ENCODE assay signal across 8 mouse cellular contexts in the genomic region with DNA sequence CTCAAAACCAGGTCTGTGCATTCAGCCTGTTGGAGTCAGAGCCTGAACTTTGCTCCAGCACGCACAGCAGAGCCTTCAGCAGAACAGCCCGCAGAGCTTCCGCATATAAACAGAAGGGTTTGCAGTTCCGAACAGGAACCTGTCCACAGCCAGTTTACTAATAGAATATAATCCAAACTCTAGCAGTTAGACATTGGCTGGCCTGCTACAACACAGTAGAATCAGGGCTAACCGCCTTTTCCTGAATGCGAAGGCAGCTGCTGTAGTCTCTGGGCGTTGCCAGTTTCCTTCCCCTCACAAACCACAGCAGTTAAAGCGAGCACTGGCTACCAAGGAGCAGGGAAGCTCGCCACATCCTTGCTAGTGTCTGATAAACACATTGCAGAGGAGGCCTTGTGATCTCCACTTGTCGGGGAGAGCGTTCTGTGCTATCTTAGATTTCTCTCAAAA. TPM values are rescaled to one million over a fixed set of nuclear protein-coding genes. Genes with fewer than 3 reads are reported as not detected.
A peak's percentile ranks its signal among the peaks of the same experiment; 100 is the strongest.
DNase-seq lines count a peak whose midpoint lies in the region; ATAC-seq lines count a peak whose summit lies in the region.

No protein-coding gene starts in this region.

- H3K4me3 ChIP-seq in midbrain, embryonic 10.5 days = no peak overlapping the region

- DNase-seq in 416B (ENCODE audit: low read depth) = peak; percentile 99
- DNase-seq in brain, adult 2 months (ENCODE audit: low read depth, low spot score) = peak; percentile 7
- peak; percentile 36 for DNase-seq in kidney, adult 9 months
- DNase-seq in Muller cell, postnatal 12 days (ENCODE audit: inconsistent ontology term) = no peak
- DNase-seq in ovary, postnatal 36 days (ENCODE audit: low spot score) = no peak
- DNase-seq in midbrain, embryonic 10.5 days (ENCODE audit: low spot score) = no peak
- no peak for DNase-seq in cerebellum, adult 9-11 months

- ATAC-seq in monocyte, adult 5-6 weeks (replicated peaks; ENCODE audit: insufficient number of reproducible peaks, low FRiP score, low TSS enrichment, poor library complexity, severe bottlenecking) = peak; percentile 90

- no peaks in the 10 kb centered on the region for H3K27me3 ChIP-seq in midbrain, embryonic 10.5 days (ENCODE audit: low read depth, poor library complexity, severe bottlenecking)

- peaks cover 10% of the 10 kb centered on the region for H3K4me1 ChIP-seq in midbrain, embryonic 10.5 days

- H3K36me3 ChIP-seq in midbrain, embryonic 10.5 days = no peaks in the 10 kb centered on the region

- no peaks in the 10 kb centered on the region for H3K9me3 ChIP-seq in midbrain, embryonic 10.5 days (replicated peaks)

- no peak overlapping the region for H3K27ac ChIP-seq in midbrain, embryonic 10.5 days (replicated peaks)

- WGBS in midbrain, embryonic 10.5 days = 87% methylated on average over 11 of the region's 11 CpGs

RNA-seq across cellular contexts. Expression of a gene that starts 39.4 kb away (rescaled TPM):
- 17.3 to 24.2 TPM (median 20.2 TPM) in 3 replicates for total RNA-seq in monocyte, adult 5-6 weeks (2017)
- polyA plus RNA-seq in midbrain, embryonic 10.5 days (2016; fragmentation: Nextera tagmentation; extraction: Ambion mirVana) = 42.6 and 48.8 TPM in 2 replicates

Comparison
In these comparisons a context has a peak if more than half of its experiments do, and no peak if none do; other contexts are left out.
1. DNase-seq: peak in 416B (single experiment), brain, adult 2 months (single experiment) and kidney, adult 9 months (single experiment); none in Muller cell, postnatal 12 days (single experiment), ovary, postnatal 36 days (single experiment), midbrain, embryonic 10.5 days (single experiment) and cerebellum, adult 9-11 months (single experiment).